Mouse (Mus musculus) layer of hippocampus, adult 8-10 months (tissue): ENCODE data around the gene Cd300e. TPM values are rescaled to one million over a fixed set of nuclear protein-coding genes. Genes with fewer than 3 reads are reported as not detected.

Experiments
- DNase-seq, 2 experiments: peaks; one replicate each; pipeline ENCODE4 v3.0.0; 2022; ENCODE audit warnings: low spot score in 2 of 2
- total RNA-seq, 4 experiments: library from RNA; stranded (reverse); gene quantifications; 2 replicates each; pipeline ENCODE4 v1.2.4; 2022

Cd300e gene
- under 1 TPM in 3 of 4 experiments, not detected in 1; 0.14 to 0.20 (median 0.18) TPM for total RNA-seq

DNA sequence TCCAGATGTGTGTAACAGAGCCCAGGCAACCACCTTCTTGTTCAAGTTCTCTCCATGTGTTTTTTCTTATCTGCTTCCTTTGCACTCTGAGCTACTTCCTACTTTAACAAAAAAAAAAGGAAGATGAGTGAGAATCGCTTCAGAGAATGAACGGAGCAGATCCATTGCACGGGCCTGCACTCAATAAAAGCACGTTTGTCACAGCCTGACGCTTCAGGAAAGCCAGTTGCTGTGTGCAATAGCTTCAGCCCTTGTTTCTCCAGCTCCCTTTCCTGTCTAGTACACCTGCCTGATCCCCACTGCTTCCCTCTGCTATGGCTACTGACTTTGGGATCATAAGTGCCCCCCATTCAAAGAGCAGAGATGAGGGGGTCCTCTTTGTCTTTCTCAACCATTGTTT lies at the start of gene Cd300e:
TSS of gene Cd300e (minus strand) at position 101 of the 400 bp plus-strand sequence.
- no peak for DNase-seq

DNA sequence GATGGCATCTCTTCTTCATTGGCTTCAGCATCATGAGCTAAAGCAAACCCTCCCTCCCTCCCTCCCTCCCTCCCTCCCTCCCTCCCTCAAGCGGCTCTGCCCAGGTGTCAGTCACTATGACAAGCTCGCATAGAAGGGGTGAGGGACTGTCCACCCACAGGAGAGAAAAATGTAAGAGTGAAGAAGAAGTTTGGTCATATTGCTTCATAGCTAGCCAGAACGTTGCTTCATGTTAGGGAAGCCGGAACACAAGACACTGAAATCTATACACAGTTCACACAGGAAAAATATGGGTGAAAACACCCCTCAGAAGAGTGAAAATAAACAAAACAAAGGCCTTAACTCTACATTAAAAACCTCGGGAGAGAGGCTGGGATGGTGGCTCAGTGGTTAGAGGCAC lies 48.3 kb upstream of the Cd300e start:
- DNase-seq: no peak

DNA sequence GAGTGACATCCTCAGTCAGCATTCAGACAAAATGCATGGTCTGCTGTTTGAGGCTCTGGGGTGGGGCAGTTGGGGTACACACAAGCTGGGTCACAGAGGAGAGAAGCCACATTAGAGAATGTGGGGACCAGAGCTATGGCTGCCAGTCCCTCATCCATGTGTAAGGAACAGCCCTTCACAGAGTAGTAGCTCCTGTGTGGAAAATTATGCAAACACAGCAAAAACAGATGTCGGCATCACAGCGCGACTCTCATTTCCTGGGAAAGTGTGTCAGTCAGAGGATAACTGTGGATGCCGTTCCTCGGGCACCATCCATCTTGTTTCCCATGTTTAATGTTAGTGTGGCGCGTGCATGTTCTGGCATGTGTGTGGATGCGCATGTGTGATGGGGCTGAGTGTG lies 46.2 kb upstream of the Cd300e start:
- DNase-seq: no peak

DNA sequence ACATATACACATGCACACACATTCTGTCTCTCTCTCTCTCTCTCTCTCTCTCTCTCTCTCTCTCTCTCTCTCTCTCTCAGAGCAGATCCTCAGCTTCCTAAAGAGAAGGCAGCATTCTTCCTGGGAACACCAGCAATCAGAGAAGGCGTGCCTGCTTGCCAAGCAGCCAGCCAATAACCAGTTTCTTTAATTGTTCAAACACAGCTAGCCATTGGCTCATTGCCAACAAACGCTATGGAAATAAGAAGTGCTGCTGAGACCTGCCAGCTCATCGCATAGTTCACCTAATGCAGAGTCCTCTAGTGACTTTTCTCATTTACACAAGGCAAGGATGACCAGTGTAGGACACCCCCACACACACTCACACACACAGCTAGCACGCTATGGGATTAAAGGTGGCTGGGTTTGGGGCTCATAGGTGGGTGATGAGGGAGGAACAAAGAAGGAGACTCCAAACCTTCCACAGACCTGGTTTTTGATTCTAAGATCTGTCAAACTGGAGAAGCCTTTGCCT lies 45.5 kb upstream of the Cd300e start:
- no peak for DNase-seq

DNA sequence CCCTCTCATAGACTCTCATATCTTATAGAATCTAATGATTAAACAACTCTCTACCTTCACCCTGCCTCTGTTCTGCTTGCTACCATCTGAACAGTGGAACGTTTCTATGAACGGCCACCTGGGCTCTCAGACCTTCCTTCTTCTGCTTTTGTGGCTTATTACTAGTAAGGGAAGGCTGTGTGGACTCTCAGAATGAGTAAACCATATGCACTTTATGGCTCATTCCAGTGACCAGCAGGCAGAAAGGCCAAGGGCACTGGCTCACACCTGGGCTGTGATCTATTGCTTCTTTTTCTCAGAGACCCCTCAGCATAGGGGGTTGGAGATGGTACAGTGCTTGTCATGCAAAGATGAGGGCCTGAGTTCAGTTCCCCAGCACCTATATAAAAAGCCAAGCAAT lies 44.7 kb upstream of the Cd300e start:
- DNase-seq: no peak

DNA sequence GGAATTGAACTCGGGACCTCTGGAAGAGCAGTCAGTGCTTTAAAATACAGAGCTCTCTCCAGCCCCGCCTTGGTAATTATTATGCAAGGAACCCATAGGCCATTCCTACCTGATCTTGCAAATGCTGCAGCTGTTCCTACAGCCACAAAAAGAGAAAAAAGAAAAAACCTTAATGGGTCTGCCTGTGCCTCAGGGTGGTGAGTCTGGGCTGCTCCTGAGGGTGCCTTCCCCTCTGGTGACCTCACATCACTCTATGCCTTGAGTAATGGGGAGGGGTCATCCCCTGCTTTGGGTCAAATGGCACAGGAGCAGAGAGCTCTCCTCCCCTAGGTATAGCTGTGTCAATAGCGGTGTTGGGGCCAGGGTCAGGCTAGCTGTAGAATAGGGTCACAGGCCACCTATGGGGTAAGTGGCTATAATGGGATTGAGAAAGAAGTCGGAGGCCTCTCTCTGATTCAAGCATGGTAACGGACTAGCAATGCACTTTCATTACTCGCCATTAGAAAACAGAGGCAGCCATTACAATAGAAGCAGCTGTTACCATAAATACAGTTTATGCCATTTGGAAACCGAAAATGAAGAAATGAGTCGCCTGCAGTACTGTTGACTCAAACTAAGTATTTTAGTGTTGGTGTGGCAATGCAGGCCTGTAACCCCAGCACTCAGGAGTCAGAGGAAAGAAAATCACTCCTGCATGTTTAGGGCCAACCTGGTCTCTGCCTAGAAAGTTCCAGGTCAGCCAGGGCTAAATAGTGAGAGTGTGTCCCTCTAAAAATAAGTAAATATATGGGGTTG lies 43.0 kb upstream of the Cd300e start:
- no peak for DNase-seq

DNA sequence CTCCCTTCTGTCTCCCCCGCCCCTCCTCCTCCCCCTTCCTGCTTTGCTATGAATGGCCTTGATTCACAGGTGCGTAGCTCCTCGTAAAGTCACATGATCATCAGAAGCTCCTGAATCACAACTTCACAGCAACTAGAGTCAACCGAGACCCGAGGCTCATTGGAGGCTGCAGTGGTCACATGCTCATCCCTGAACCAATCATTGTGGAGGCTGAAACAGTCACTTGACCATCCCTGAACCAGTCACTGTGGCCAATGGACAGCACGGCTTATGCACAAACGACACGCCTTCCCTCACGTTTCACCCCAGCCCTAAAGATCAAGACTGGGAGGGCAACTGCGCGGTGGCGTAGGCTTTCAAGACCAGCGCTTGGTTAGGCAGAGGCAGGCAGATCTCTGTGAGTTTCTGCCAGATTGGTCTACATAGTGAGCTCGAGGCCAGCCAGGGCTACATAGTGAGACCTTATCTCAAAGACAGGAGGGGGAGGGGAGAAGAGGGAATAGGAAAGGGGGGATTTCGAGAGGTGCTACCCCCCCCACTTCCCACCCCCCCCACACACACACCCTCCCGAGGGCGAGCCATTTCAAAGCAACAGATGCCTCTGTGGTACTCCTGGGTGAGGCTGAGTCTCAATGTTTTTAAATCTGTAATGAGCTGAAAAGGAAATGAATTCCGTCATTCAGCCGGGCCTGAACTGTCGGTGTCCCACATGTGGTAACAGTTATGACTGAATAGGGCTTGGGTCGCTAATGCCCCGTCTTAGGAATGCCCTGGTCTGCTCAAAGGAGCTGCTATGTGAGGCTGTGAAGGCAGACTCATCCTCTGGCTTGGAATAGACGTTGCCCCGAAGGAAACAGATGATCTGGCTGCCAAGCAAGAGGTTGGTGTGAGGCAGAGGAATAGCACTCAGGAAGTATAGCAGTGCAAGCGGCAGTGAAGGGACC lies 41.8 kb upstream of the Cd300e start:
- DNase-seq: no peak

DNA sequence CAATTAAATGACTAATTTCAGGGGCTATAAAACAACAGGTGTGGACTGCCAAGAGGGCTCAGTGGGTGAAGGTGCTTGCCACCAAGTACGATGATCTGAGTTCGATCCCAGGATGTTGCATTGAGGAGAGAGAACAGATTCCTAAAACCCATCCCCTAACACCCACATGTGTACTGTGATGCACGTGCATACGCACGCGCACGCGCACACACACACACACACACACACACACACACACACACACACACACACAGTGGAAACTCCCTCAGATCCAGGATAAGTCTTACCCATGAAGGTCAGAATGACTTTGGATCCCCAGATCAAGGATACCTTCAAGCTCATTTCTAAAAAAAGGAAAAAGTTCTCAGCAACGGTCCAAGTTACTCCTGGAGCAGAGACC lies 40.1 kb upstream of the Cd300e start:
- no peak for DNase-seq

DNA sequence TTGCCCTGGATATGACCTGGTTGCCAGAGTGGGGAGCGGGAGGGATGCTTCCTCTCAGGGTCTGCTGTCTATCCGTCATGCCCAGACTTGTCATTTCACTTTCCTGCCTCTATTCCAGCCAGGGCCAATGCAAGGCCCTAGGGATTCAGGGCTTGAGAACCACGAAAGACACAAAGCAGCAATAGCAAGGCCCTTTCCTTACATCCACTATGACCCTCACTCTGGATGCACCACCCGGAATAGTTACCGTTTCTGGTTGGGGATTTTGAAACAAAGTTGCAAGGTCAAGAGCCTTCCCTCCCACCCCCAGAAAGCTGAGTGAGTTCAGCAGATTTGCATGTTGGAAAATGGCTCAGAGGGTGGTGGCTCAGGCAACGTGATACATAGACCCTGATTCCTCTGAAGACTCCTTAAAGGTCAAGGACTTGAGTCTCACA lies 39.7 kb upstream of the Cd300e start:
- no peak for DNase-seq

DNA sequence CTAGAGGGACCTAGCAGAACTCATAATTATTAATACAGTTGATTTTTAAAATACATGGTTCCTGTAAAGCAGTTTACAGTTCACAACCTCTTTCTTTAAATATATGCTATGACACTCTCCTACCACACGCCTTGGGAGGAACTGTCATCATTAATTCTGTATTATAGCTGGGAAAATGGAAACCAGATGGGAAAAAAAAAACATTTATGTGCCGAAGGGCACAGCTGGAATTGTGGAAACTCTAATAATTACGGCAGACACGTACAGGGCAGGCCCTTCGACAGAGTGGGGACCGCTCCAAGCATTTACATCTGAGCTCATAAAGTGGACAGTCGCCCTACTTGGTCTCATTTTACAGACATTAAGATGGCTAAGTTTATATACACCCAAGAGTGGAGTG lies 38.8 kb upstream of the Cd300e start:
- no peak for DNase-seq

DNA sequence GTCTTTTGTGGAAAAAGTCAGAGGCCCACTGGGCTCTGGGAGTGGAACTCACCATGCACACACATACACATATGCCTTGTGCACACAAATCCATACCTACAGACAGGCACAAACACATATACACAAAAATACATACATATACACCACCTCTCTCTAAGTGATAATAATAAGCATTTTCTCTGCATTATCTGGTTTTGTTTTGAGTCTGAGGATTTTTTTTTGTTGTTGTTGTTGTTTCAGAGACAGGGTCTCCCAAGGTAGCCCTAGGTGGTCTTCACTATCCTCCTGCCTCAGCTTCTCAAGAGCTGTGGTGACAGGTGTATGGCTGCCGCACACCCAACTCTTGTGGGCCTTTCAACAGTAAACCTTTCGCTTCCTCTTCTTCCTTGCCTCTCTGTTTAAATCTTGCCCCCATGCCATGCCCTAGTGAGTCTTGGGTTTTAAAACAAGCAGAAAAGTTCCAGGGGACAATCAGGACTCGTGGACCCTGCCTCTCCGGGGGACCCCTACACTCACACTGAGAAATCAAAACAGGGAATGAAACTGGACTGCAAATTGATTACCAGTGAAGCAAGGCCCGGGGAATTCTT lies 38.1 kb upstream of the Cd300e start:
- no peak for DNase-seq

DNA sequence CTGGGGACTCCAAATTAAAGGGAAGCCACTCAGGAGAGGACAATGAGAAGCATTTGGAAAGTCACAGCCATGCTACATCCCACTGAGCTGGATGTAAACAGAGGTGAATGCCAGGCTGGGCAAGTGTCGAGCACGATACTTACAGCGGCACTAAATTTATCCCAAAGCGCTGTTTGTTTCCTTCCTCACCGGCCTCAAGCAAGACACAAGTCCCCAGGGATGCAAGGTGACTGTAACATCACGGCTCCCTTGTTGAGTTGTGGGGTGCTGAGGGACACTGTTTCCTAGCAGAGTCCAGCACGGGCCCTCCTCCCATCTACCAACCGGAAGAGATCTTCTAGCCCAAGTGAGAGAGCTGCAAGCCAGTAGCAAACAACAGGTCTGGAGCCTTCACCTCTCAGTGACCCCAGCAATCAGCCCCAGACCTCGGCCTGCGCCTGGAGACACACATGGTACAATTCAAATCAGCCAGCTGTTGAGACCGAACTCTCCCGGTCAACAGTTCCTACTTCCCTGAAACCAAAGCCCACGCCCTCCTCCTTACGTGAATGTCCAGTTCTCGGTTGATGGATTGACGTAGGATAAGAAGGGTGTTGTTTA lies 37.4 kb upstream of the Cd300e start:
- no peak for DNase-seq

DNA sequence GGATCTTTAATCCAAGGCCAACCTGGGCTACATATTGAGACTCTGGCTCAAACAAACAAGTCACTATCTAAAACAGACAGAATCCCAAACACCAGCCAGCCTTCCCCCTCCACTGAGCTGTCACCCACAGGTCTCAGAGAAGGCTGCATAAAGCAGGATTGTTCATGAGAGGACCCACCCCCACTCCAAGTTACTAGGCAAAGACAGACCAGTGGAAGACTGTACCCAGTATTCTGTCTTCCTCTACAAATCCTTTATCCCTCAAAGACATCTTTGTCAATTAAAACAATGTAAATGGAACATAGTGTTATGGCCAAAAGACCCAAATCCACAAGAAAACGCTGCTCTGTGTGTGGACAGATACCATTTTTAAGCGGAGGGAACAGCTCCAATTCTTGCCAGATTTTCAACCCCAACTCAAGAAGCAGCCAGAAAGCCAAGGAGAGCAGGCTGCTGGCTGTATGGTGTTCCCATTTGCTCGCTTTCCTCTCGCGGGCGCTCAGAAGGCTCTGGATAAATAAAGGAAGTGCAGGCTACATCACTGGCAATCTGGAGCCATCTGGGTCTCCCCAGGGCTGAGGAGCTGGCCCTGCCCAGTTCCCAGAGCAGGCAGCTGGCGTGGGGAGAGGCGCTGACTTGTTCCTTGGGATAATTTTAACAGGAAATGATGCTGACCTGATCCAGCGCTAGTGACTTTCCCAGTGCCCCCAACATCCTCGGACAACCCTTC lies 36.4 kb upstream of the Cd300e start:
- peak; percentile 27 to 39 for DNase-seq

DNA sequence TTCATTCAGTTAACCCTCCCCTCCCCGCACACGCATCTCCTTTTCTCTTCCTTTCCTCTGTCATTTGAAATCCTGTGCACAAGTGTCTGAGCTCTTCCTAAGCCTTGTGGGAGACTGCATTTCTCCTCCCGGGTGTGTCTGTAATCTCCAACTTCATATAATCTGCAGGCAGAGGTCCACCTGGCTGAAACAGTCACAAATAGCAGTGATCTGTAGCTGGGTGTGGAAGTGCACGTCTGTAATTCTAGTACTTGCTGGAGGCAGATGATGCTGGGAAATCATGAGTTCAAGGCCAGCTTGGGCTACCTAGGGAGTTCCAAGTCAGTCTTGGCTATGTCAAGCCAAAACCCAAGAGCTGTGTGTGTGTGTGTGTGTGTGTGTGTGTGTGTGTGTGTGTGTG lies 30.2 kb upstream of the Cd300e start:
- DNase-seq: no peak

DNA sequence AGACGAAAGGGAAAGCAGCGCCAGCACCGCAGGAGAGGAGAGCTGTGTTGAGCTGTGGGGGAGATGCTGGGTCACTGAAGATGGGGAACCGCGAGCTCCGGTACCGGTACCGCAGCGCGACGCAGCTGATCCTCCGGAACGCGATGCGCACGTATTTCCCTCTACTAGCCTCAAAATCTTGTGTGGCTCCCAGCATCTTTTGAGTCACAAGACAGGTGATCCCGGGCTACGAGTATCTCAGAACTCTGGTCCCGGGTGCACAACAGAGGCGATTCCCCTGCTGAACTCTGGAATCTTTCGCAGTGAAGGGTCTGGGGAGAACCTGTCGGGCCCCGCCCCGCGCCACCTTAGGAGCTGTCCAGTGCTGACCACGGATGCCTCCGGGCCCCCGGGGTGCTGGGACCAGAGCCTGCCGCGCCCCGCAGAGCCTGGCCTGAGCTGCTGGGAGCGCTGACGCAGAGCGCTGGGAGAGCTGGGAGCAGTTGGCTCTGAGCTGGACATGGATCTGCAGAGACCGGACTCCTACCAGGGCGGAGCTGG lies 29.5 kb upstream of the Cd300e start, which contains the start of gene Rab37:
TSS of gene Rab37 (plus strand) at position 70 of the 540 bp plus-strand sequence.
- DNase-seq: no peak

DNA sequence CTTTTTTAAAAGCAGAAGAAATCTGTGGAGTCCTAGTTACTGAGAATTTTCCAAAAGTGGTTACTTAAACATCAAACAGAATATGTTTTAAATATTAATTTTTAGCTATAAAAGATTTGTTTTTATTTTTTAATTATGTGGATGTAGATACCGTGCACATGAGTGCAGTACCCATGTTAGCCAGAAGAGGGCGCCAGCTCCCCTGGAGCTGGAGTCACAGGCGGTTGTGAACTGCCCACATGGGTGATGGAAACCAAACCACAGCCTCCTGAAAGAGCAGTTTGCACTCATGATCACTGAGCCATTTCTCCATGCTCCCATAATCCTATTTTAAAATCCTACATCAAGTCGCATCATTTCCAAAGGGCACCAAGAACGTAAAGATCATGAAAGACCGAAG lies 27.9 kb upstream of the Cd300e start:
- no peak for DNase-seq

DNA sequence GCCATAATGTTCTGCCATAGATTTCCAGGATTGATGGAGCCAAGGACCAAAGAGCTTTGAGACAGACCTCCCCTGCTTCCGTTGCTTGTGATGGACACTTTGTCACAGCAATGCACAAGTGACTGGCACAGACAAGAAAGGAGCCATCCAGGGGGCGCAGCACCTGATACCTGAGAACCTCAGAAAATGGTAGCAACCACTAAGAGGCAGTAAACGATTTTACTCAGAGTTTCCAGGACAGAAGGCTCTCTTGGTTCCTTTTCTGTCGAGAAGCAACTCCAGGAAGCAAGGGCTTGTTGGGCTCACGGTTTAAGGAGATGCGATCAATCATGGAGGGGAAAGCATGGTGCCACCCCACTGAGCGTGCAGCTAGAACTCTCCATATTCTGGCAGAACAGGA lies 24.2 kb upstream of the Cd300e start:
- no peak for DNase-seq

DNA sequence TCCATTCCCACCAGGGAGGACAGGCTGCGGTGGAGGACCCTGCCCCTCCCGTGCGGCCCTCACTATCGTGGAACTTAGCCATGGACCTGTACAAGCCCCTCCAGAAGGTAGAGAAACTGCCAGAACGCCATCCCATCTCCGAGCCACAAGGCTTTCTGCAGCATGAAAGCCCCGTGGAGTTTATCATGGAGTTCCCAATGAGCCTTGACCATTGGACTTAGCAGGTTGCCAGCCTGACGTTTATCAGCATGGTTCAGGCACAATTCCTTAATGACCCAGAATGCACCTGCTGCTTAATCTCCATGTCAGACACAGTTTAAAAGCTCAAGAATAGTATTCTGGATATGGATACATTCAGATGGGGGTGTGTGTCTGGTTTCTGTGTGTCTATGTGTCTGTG lies 23.1 kb upstream of the Cd300e start:
- DNase-seq: no peak

DNA sequence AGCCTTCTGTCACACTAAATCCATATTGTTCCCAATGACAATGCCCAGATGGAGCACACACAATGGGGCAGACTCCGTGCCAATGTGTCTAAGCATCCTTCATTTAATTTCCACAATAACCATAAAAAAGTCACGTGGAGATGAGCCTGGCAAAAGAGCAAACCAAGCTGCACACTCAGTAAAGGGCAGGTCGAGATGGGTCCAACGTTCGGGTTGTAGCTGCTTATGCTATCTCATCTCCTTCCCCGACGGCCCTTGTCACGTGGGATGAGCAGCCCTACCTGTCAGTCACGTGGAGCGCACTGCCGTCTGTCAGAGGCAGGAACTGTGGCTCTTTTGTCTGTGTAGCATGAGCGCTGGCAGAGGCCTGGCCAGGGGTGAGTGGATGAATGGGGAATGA lies 22.6 kb upstream of the Cd300e start:
- DNase-seq: no peak

DNA sequence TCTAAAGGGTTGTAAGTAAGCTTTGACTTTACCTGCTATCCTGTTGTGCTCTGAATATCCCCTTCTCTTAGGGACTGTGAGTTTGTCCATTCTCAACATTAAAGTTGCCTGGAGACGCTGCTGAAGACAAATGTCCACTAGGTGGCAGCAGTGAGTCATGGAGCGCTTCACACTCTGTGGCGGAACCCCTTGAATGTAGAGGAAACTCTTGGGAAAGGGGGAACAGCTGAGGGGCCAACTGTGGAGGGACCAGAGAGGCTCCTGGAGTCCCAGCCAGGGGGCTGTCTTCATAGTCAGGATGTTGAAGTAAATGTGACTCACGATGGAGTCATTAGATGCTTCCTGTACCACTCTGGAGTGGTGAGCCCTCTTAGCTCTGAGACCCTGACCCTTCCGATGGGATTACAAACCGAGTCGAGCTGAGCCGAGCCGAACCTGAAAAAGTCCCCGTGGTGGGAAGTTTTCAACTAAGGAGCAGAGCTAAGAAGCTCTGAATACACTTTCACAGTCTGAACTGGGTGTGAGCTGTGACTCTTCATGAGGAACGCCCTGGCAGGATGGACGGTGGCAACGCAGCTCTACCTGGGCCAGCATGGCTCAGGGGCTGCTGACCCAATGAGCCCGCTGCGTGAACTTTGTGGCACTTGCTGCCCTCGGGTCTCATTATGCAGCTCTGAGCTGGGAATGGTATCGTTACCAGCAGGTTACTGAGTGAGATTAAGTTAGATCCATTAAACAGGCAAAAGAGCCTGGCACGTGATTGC lies 21.6 kb upstream of the Cd300e start:
- DNase-seq: peak; percentile 36 to 80
